Mouse (Mus musculus) brain, embryonic 14.5 days (tissue): ENCODE measurements around the gene Crybb2.

Source experiments
- CTCF ChIP-seq: fragments of 200-500 bp; IDR thresholded peaks from 2 replicates; pipeline ENCODE4 v1.5.1; 2012; ENCODE audit warnings: inconsistent platforms, mild to moderate bottlenecking, moderate library complexity, borderline replicate concordance; ENCODE audit not compliant: insufficient read depth, insufficient read length; ENCODE audit errors: extremely low read depth
- POLR2A ChIP-seq: fragments of 200-500 bp; IDR thresholded peaks from 2 replicates; pipeline ENCODE4 v1.6.1; 2012; ENCODE audit warnings: mild to moderate bottlenecking, inconsistent platforms, borderline replicate concordance; ENCODE audit not compliant: poor library complexity, insufficient read depth, insufficient read length, severe bottlenecking; ENCODE audit errors: extremely low read depth

DNA sequence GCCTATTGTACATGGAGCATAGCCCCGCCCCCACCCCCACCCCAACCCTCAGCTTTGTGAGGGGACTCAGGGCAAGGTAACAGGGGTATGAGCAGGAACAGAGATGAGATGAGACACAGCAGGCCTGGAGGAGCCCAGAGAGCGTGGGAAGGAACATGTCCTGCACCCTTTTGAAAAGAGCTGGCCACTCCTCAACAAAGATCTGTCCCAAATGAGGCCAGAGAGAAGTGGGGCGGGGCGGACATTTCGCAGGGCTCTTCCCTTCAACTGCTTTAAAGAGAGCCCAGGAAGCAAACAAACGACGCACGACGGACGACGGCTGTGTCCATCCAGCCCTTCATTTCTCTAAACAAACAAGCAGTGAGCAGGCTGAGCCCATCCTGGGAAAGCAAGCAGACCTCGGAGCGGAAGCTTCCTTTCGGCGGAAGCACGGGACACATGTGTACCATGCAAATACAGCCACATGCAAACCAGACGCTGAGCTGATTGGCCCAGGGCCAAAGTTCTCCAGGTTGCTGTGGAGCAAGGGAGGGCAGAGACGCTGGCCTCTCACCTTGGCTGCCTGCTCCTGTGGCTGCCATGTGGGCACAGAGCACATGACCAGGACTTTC lies 45.7 kb downstream of the Crybb2 start:
- TF ChIP-seq CTCF, result no peak
- no peak for TF ChIP-seq POLR2A
